Mouse (Mus musculus) ES-E14 (cell line): ENCODE data around the gene Gck.
A peak's percentile ranks its signal among the peaks of the same experiment; 100 is the strongest.

Experiments
- MAFK ChIP-seq: IDR thresholded peaks from 2 replicates; pipeline ENCODE4 v1.6.1; 2014; ENCODE audit warnings: mild to moderate bottlenecking, low read depth, low read length, inconsistent platforms; ENCODE audit not compliant: insufficient read depth
- ZC3H11A ChIP-seq: IDR thresholded peaks from 2 replicates; pipeline ENCODE4 v1.6.1; 2012; ENCODE audit warnings: low read depth, mild to moderate bottlenecking, inconsistent platforms, low read length, borderline replicate concordance
- ZNF384 ChIP-seq: IDR thresholded peaks from 2 replicates; pipeline ENCODE4 v1.6.1; 2012; ENCODE audit warnings: low read depth, low read length, inconsistent platforms

- TF ChIP-seq ZC3H11A (no peak), ZNF384 (no peak), MAFK (peak; percentile 23; the same call in 1 of the 2 replicates)
These were observed 71.9 kb downstream of the Gck start, which contains the start of gene Pold2 for GRCm38 (mm10) chr11:5877921-5878526.
